Mouse (Mus musculus) ES-E14 (cell line): Measurements from ENCODE around the gene Agbl3. TPM values are rescaled to one million over a fixed set of nuclear protein-coding genes. Genes with fewer than 3 reads are reported as not detected.

Experiments used
- DNase-seq: peaks from one replicate; pipeline ENCODE4 v3.0.0-alpha.2; 2013; ENCODE audit warnings: low read depth, low spot score
- H3K27ac ChIP-seq: 2 replicates; pipeline ENCODE4 v1.5.1; 2012; ENCODE audit warnings: low read depth, mild to moderate bottlenecking, low read length, moderate library complexity, mixed read lengths; ENCODE audit not compliant: poor library complexity, insufficient read depth, severe bottlenecking
- H3K36me3 ChIP-seq: 2 replicates; pipeline ENCODE4 v1.6.1; 2012; ENCODE audit warnings: mild to moderate bottlenecking, low read length, moderate library complexity, mixed read lengths; ENCODE audit not compliant: control insufficient read depth, poor library complexity, insufficient read depth, severe bottlenecking
- H3K4me1 ChIP-seq, 2 experiments: fragments of 150-350 bp in 1 of 2; sonication (generic) in 1 of 2; 2 replicates each; pipeline ENCODE4 v1.6.1; 2012; ENCODE audit warnings: low read length in 2 of 2, mild to moderate bottlenecking in 1 of 2, mixed read lengths in 1 of 2; ENCODE audit not compliant: control insufficient read depth in 2 of 2, insufficient read depth in 2 of 2, poor library complexity in 1 of 2
- H3K4me3 ChIP-seq, 2 experiments: fragments of 150-350 bp in 1 of 2; sonication (generic) in 1 of 2; 2 replicates each; pipeline ENCODE4 v1.5.1; 2012; ENCODE audit warnings: low read length in 2 of 2, low read depth in 1 of 2, mild to moderate bottlenecking in 1 of 2, mixed read lengths in 1 of 2; ENCODE audit not compliant: insufficient read depth in 1 of 2, poor library complexity in 1 of 2, severe bottlenecking in 1 of 2
- H3K9ac ChIP-seq: 2 replicates; pipeline ENCODE4 v1.6.1; 2012; ENCODE audit warnings: low read depth, mild to moderate bottlenecking, low read length, mixed read lengths; ENCODE audit not compliant: poor library complexity, insufficient read depth, severe bottlenecking
- H3K9me3 ChIP-seq: fragments of 150-350 bp; sonication (generic); 2 replicates; pipeline ENCODE4 v1.6.1; 2012; ENCODE audit warnings: low read depth, mild to moderate bottlenecking, low read length; ENCODE audit not compliant: control insufficient read depth, insufficient read depth
- CHD2 ChIP-seq: IDR thresholded peaks from 2 replicates; pipeline ENCODE4 v1.6.1; 2014; ENCODE audit warnings: mild to moderate bottlenecking, low read depth, low read length, inconsistent platforms
- HCFC1 ChIP-seq: IDR thresholded peaks from 2 replicates; pipeline ENCODE4 v1.6.1; 2012; ENCODE audit warnings: low read length, inconsistent platforms, borderline replicate concordance; ENCODE audit not compliant: insufficient read depth
- MAFK ChIP-seq: IDR thresholded peaks from 2 replicates; pipeline ENCODE4 v1.6.1; 2014; ENCODE audit warnings: mild to moderate bottlenecking, low read depth, low read length, inconsistent platforms; ENCODE audit not compliant: insufficient read depth
- ZC3H11A ChIP-seq: IDR thresholded peaks from 2 replicates; pipeline ENCODE4 v1.6.1; 2012; ENCODE audit warnings: low read depth, mild to moderate bottlenecking, inconsistent platforms, low read length, borderline replicate concordance
- ZNF384 ChIP-seq: IDR thresholded peaks from 2 replicates; pipeline ENCODE4 v1.6.1; 2012; ENCODE audit warnings: low read depth, low read length, inconsistent platforms
- in situ Hi-C, 2 experiments: fragments of 600-800 bp; cut with MboI; formaldehyde crosslinking; loops; one replicate each; pipeline ENCODE4 v1.15.1; 2025; ENCODE audit warnings: low sequenced_read_pairs in 2 of 2, inconsistent platforms in 1 of 2; ENCODE audit not compliant: unreplicated experiment in 2 of 2
- total RNA-seq: library from RNA; depleted of rRNA; stranded (reverse); fragments of 300-350 nt; gene quantifications from 2 replicates; pipeline ENCODE4 v1.2.3, GENCODE M21; 2012

Gene Agbl3
- total RNA-seq, 1 experiment = 2.6 TPM

DNA sequence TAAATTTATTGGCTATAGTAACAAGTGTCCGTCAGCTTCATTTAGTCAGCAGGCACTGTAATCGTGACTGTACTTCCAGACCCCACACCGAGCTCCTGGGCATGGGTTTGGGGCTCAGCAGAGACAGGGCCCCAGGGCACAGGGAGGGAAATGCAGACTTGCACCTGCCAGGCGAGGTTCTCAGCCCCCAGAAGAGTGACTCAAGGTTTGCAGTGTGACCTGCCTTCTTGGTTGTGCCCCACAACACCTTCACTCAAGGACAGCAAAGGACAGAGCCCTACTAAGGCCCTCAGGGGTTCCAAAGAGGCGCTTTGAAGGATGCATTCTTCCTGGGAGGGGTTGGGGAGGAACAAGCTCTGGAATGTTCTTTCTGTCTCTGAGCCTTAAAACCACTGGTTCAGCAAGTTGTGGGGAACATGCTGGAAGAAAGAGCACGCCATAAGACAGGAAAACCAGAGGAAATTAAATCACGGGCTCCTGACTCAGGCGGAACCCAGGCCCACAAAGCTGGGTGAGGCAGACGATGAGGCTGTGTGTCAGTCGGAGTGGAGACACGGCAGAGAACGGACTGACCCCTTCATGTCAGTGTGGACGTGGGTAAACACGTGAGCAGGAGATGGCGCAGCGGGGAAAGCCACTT lies 99.0 kb downstream of the Agbl3 start:
- no peak for DNase-seq
- Histone ChIP-seq H3K36me3 (peaks cover 16% of the 10 kb centered on the region), H3K9ac (no peak overlapping the region), H3K9me3 (no peaks in the 10 kb centered on the region), H3K4me3 (no peak overlapping the region), H3K27ac (no peak overlapping the region), H3K4me1 (peaks cover 0 to 13% of the 10 kb centered on the region in 2 experiments; a peak in 3 of 4 replicates)
- in situ Hi-C loops = no loop called here
- TF ChIP-seq ZC3H11A (no peak), HCFC1 (no peak)

DNA sequence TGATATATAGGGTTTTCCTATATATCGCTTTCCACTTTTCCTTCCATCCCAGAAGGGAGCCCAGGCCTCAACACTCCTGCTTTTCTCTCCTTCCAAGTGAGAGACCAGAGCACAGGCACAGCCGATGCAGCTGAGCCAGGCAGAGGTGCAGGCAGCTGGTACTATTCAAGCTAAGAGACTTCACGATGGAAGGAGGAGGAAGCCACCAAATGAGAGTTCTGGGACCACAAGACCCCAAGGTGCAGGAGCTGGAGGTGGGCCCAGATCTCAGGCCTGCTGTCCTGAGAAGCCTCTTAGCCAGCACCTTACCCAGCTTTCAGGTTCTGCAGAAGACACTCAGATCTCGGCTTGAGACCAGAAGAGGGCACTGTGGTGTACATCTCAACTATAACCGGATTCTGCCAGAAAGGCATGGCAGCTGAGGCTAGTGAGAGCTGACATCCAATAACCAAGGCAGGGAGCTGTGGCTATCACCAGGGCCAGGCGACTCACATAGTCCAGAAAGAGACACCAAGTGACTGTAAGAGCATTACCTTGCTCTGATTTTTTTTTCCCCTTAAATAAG lies 99.8 kb downstream of the Agbl3 start:
- H3K9me3 ChIP-seq = no peaks in the 10 kb centered on the region
- in situ Hi-C loops = no loop called here
- H3K9ac ChIP-seq = no peak overlapping the region
- H3K4me3 ChIP-seq = no peak overlapping the region
- DNase-seq = no peak
- H3K36me3 ChIP-seq = peaks cover 19% of the 10 kb centered on the region
- no peak overlapping the region for H3K27ac ChIP-seq
- peaks cover 0 to 13% of the 10 kb centered on the region in 2 experiments; a peak in 3 of 4 replicates for H3K4me1 ChIP-seq
- no peak for TF ChIP-seq CHD2
- TF ChIP-seq MAFK = no peak
- no peak for TF ChIP-seq ZC3H11A
- no peak for TF ChIP-seq HCFC1
- TF ChIP-seq ZNF384 = no peak

DNA sequence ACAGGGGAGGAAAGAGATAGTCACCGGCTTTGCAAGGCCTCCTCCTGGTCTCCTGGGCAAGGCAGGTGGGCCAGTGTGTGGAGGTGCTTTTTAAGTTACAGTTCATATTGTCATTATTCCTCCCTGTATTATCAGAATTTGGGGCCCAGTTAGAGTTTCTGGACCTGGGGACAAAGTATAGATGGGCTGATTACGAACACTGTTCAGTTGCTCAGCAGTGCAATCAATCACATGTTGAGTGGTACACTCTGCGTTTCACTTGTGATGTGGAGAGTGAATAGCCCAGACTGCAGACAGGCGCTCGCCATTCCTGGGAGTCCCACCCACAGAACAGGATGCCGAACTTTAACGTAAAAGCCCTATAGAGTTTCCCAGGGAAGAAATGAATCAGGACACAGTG lies 104.5 kb downstream of the Agbl3 start:
- Histone ChIP-seq H3K4me3 (no peak overlapping the region), H3K36me3 (peaks cover 25% of the 10 kb centered on the region), H3K9ac (no peak overlapping the region), H3K27ac (no peak overlapping the region), H3K9me3 (no peaks in the 10 kb centered on the region), H3K4me1 (peaks cover 0 to 2% of the 10 kb centered on the region in 2 experiments; a peak in 1 of 4 replicates)
- in situ Hi-C loops = no loop called here
- no peak for TF ChIP-seq MAFK
- TF ChIP-seq CHD2 = no peak
- no peak for TF ChIP-seq ZC3H11A
- TF ChIP-seq HCFC1 = no peak
- no peak for TF ChIP-seq ZNF384
- DNase-seq = no peak

DNA sequence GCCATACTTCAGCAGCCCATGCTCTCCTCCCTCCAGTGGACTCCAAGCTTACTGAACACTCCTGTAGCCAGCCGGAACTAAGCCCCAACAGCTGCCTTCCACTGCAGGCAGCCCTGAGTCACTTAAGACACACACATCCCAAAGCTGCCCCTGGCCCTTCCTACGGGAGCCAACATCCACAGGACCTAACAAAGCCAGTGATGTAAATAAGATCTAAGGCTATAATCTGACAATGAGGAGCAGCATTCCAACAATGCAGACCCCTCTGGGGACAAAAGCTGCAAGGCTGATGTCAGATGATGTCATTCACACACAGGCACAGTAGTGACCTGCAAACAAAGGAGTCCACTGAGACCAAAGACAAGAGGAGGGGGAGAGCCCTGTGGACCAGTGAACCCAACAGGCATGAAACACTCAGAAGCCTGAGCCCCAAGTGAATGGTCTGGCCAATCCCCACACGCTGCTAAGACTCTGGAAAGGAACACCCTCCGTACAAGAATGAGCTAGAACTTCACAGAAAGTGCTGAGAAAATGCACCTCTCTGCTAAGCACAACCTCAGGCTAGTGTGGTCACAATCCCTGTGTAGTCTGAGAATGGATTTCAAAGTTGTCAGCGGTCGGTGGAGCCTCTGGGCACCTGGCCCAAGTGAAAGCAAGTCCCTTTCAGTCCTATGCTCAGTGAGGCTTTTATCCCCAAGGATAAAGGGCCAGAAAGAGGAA lies 107.1 kb downstream of the Agbl3 start:
- Histone ChIP-seq H3K36me3 (peaks cover 23% of the 10 kb centered on the region), H3K4me1 (peaks cover 0 to 4% of the 10 kb centered on the region in 2 experiments; a peak in 2 of 4 replicates), H3K4me3 (no peak overlapping the region), H3K9me3 (no peaks in the 10 kb centered on the region), H3K9ac (no peak overlapping the region), H3K27ac (no peak overlapping the region)
- in situ Hi-C loops = no loop called here
- TF ChIP-seq ZNF384 (no peak), ZC3H11A (no peak), MAFK (no peak), HCFC1 (no peak), CHD2 (no peak)
- DNase-seq = no peak
